Mouse (Mus musculus) spleen, adult 2 months (tissue): ENCODE measurements around the gene Aph1b.

Source experiments
- CTCF ChIP-seq: fragments of 200-500 bp; IDR thresholded peaks from 2 replicates; pipeline ENCODE4 v1.5.1; 2011; ENCODE audit warnings: mild to moderate bottlenecking, inconsistent platforms; ENCODE audit not compliant: insufficient read depth, insufficient read length, insufficient replicate concordance; ENCODE audit errors: extremely low read depth
- POLR2A ChIP-seq: fragments of 200-500 bp; IDR thresholded peaks from 2 replicates; pipeline ENCODE4 v1.6.1; 2011; ENCODE audit warnings: low read depth, low read length, inconsistent platforms

DNA sequence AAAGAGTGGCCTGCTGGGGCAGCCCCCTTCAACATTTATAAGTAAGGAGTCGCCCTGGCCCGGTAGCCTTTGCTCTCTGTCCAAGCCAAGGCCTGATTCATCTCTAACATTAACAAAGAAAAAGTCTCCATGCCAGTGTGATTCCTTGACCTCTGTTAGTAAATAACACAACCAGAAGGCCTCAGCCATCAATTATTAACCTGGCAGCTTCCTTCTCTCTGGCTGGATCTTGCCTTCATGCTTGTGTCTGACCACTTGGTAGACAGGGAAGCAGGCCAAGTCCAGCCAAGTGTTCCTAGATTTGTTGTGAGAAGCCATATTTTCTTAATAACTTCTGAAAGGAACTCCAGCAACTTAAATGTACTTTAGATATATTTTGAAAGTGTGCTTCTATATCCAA is 58.7 kb downstream of the Aph1b start:
- no peak for TF ChIP-seq CTCF
- no peak for TF ChIP-seq POLR2A
